Mouse (Mus musculus) MEL (cell line): ENCODE measurements around the gene Morf4l1. TPM values are rescaled to one million over a fixed set of nuclear protein-coding genes. Genes with fewer than 3 reads are reported as not detected.

Experiments used
- DNase-seq: peaks from one replicate; pipeline ENCODE4 v3.0.0; 2011; ENCODE audit warnings: low read depth, low spot score
- H3K27ac ChIP-seq: 2 replicates; pipeline ENCODE4 v1.5.1; 2012; ENCODE audit warnings: low read depth, mild to moderate bottlenecking, control low read depth, low read length, moderate library complexity; ENCODE audit not compliant: control insufficient read depth
- H3K27me3 ChIP-seq, 2 experiments: fragments of 150-350 bp in 1 of 2; sonication (generic) in 1 of 2; 2 replicates each; pipeline ENCODE4 v1.6.1; 2012; ENCODE audit warnings: low read length in 2 of 2, mild to moderate bottlenecking in 2 of 2, improper control_type of control experiment in 1 of 2, moderate library complexity in 1 of 2; ENCODE audit not compliant: insufficient read depth in 2 of 2, control insufficient read depth in 1 of 2
- H3K36me3 ChIP-seq, 2 experiments: 2 replicates each; pipeline ENCODE4 v1.6.1; 2012 to 2014; ENCODE audit warnings: low read length in 2 of 2, improper control_type of control experiment in 1 of 2, inconsistent platforms in 1 of 2, mild to moderate bottlenecking in 1 of 2; ENCODE audit not compliant: insufficient read depth in 2 of 2, control insufficient read depth in 1 of 2
- H3K4me1 ChIP-seq, 2 experiments: fragments of 150-350 bp in 1 of 2; sonication (generic) in 1 of 2; 2 replicates each; pipeline ENCODE4 v1.6.1; 2012; ENCODE audit warnings: low read length in 2 of 2, improper control_type of control experiment in 1 of 2, mild to moderate bottlenecking in 1 of 2; ENCODE audit not compliant: insufficient read depth in 2 of 2, control insufficient read depth in 1 of 2
- H3K4me3 ChIP-seq, 2 experiments: fragments of 150-350 bp in 1 of 2; sonication (generic) in 1 of 2; 2 replicates each; pipeline ENCODE4 v1.5.1; 2012; ENCODE audit warnings: low read depth in 2 of 2, low read length in 2 of 2, mild to moderate bottlenecking in 2 of 2, moderate library complexity in 2 of 2, control low read depth in 1 of 2, improper control_type of control experiment in 1 of 2; ENCODE audit not compliant: control insufficient read depth in 1 of 2, insufficient read depth in 1 of 2
- H3K79me2 ChIP-seq: 2 replicates; pipeline ENCODE4 v1.6.1; 2012; ENCODE audit warnings: mild to moderate bottlenecking, low read length, moderate library complexity; ENCODE audit not compliant: control insufficient read depth, poor library complexity, insufficient read depth
- H3K9ac ChIP-seq: 2 replicates; pipeline ENCODE4 v1.6.1; 2012; ENCODE audit warnings: low read depth, mild to moderate bottlenecking, control low read depth, low read length, moderate library complexity; ENCODE audit not compliant: control insufficient read depth, poor library complexity, severe bottlenecking
- H3K9me3 ChIP-seq: fragments of 150-350 bp; sonication (generic); replicated peaks from 2 replicates; pipeline ENCODE4 v1.6.1; 2012; ENCODE audit warnings: mild to moderate bottlenecking, low read length, improper control_type of control experiment, moderate library complexity; ENCODE audit not compliant: insufficient read depth
- CHD1 ChIP-seq: IDR thresholded peaks from 2 replicates; pipeline ENCODE4 v1.6.1; 2012; ENCODE audit warnings: low read depth, mild to moderate bottlenecking, inconsistent platforms, low read length, improper control_type of control experiment
- CHD2 ChIP-seq: IDR thresholded peaks from 2 replicates; pipeline ENCODE4 v1.6.1; 2011; ENCODE audit warnings: low read length, improper control_type of control experiment
- CTCF ChIP-seq, 3 experiments: IDR thresholded peaks in 2 of 3; conservative IDR thresholded peaks in 1 of 3; 2 replicates each; pipeline ENCODE4 v1.5.1; 2011 to 2012; ENCODE audit warnings: low read length in 3 of 3, low read depth in 2 of 3, mild to moderate bottlenecking in 2 of 3, improper control_type of control experiment in 1 of 3, inconsistent platforms in 1 of 3, mixed read lengths in 1 of 3, moderate library complexity in 1 of 3; ENCODE audit not compliant: control insufficient read depth in 1 of 3, insufficient read depth in 1 of 3, poor library complexity in 1 of 3, severe bottlenecking in 1 of 3
- ELF1 ChIP-seq: IDR thresholded peaks from 2 replicates; pipeline ENCODE4 v1.6.1; 2014; ENCODE audit warnings: low read depth, mild to moderate bottlenecking, inconsistent platforms, low read length, improper control_type of control experiment, moderate library complexity
- EP300 ChIP-seq, 2 experiments: IDR thresholded peaks; 2 replicates each; pipeline ENCODE4 v1.6.1; 2011; ENCODE audit warnings: improper control_type of control experiment in 2 of 2, low read length in 2 of 2, low read depth in 1 of 2, mild to moderate bottlenecking in 1 of 2
- ETS1 ChIP-seq: IDR thresholded peaks from 2 replicates; pipeline ENCODE4 v1.6.1; 2012; ENCODE audit warnings: low read depth, mild to moderate bottlenecking, inconsistent platforms, low read length, improper control_type of control experiment, moderate library complexity
- GABPA ChIP-seq: IDR thresholded peaks from 2 replicates; pipeline ENCODE4 v1.6.1; 2012; ENCODE audit warnings: low read depth, mild to moderate bottlenecking, inconsistent platforms, low read length, improper control_type of control experiment, moderate library complexity
- HCFC1 ChIP-seq: IDR thresholded peaks from 2 replicates; pipeline ENCODE4 v1.6.1; 2012; ENCODE audit warnings: low read depth, mild to moderate bottlenecking, inconsistent platforms, low read length, improper control_type of control experiment, moderate library complexity
- KAT2A ChIP-seq: conservative IDR thresholded peaks from 2 replicates; pipeline ENCODE4 v1.6.1; 2012; ENCODE audit warnings: low read depth, low read length, improper control_type of control experiment, inconsistent platforms
- MAFK ChIP-seq: IDR thresholded peaks from 2 replicates; pipeline ENCODE4 v1.6.1; 2011; ENCODE audit warnings: low read depth, mild to moderate bottlenecking, low read length, improper control_type of control experiment, borderline replicate concordance
- MAZ ChIP-seq: IDR thresholded peaks from 2 replicates; pipeline ENCODE4 v1.6.1; 2012; ENCODE audit warnings: low read depth, mild to moderate bottlenecking, inconsistent platforms, low read length, improper control_type of control experiment
- MXI1 ChIP-seq: IDR thresholded peaks from 2 replicates; pipeline ENCODE4 v1.6.1; 2011; ENCODE audit warnings: mild to moderate bottlenecking, low read depth, low read length, improper control_type of control experiment
- MYB ChIP-seq: IDR thresholded peaks from 2 replicates; pipeline ENCODE4 v1.6.1; 2011; ENCODE audit warnings: mild to moderate bottlenecking, low read depth, low read length, improper control_type of control experiment
- MYC ChIP-seq: IDR thresholded peaks from 2 replicates; pipeline ENCODE4 v1.6.1; 2011; ENCODE audit warnings: low read depth, mild to moderate bottlenecking, low read length, improper control_type of control experiment, moderate library complexity
- NELFE ChIP-seq: IDR thresholded peaks from 2 replicates; pipeline ENCODE4 v1.6.1; 2011; ENCODE audit warnings: low read depth, low read length, improper control_type of control experiment
- POLR2A ChIP-seq, 2 experiments: IDR thresholded peaks; 2 replicates each; pipeline ENCODE4 v1.6.1; 2011 to 2012; ENCODE audit warnings: low read length in 2 of 2, mild to moderate bottlenecking in 2 of 2, control low read depth in 1 of 2, improper control_type of control experiment in 1 of 2, low read depth in 1 of 2, moderate library complexity in 1 of 2; ENCODE audit not compliant: control insufficient read depth in 1 of 2, insufficient read depth in 1 of 2, poor library complexity in 1 of 2
- POLR2AphosphoS2 ChIP-seq: IDR thresholded peaks from 2 replicates; pipeline ENCODE4 v1.6.1; 2011; ENCODE audit warnings: low read length, improper control_type of control experiment
- POLR2AphosphoS5 ChIP-seq: IDR thresholded peaks from 2 replicates; pipeline ENCODE4 v1.6.1; 2012; ENCODE audit warnings: low read depth, borderline replicate concordance, mild to moderate bottlenecking, inconsistent platforms, low read length, moderate library complexity, mixed read lengths
- SMC3 ChIP-seq: IDR thresholded peaks from 2 replicates; pipeline ENCODE4 v1.6.1; 2011; ENCODE audit warnings: low read depth, low read length, improper control_type of control experiment
- TAL1 ChIP-seq: IDR thresholded peaks from 2 replicates; pipeline ENCODE4 v1.6.1; 2012; ENCODE audit warnings: mild to moderate bottlenecking, inconsistent platforms, low read length, moderate library complexity, mixed read lengths
- TBP ChIP-seq: IDR thresholded peaks from 2 replicates; pipeline ENCODE4 v1.8.0; 2011; ENCODE audit warnings: low read depth, low read length, improper control_type of control experiment
- TCF12 ChIP-seq: IDR thresholded peaks from 2 replicates; pipeline ENCODE4 v1.6.1; 2014; ENCODE audit warnings: low read depth, mild to moderate bottlenecking, inconsistent platforms, low read length, improper control_type of control experiment, moderate library complexity
- UBTF ChIP-seq: IDR thresholded peaks from 2 replicates; pipeline ENCODE4 v1.6.1; 2012; ENCODE audit warnings: low read depth, mild to moderate bottlenecking, inconsistent platforms, low read length, improper control_type of control experiment, moderate library complexity, borderline replicate concordance; ENCODE audit not compliant: insufficient read depth
- USF2 ChIP-seq, 2 experiments: IDR thresholded peaks; 2 replicates each; pipeline ENCODE4 v1.6.1; 2011 to 2012; ENCODE audit warnings: improper control_type of control experiment in 2 of 2, low read length in 2 of 2, borderline replicate concordance in 1 of 2, inconsistent platforms in 1 of 2, low read depth in 1 of 2, mild to moderate bottlenecking in 1 of 2; ENCODE audit not compliant: insufficient read depth in 1 of 2
- ZC3H11A ChIP-seq: IDR thresholded peaks from 2 replicates; pipeline ENCODE4 v1.6.1; 2012; ENCODE audit warnings: low read depth, mild to moderate bottlenecking, inconsistent platforms, low read length, improper control_type of control experiment
- ZKSCAN1 ChIP-seq: IDR thresholded peaks from 2 replicates; pipeline ENCODE4 v1.6.1; 2012; ENCODE audit warnings: low read depth, mild to moderate bottlenecking, inconsistent platforms, low read length, improper control_type of control experiment, moderate library complexity
- ZMIZ1 ChIP-seq: IDR thresholded peaks from 2 replicates; pipeline ENCODE4 v1.6.1; 2012; ENCODE audit warnings: low read depth, mild to moderate bottlenecking, inconsistent platforms, low read length, improper control_type of control experiment, moderate library complexity
- polyA plus RNA-seq, 2 experiments: library from polyadenylated mRNA; stranded (reverse) in 1 of 2; unstranded in 1 of 2; fragments of >175 nt in 1 of 2; fragments of >200 nt in 1 of 2; gene quantifications; 2 replicates each; pipeline versions ENCODE4 v1.2.1 to v1.2.4; 2012; ENCODE audit warnings: low replicate concordance in 2 of 2, low read depth in 1 of 2; ENCODE audit not compliant: insufficient read length in 2 of 2, insufficient read depth in 1 of 2, missing spikeins in 1 of 2
- total RNA-seq: library from RNA; depleted of rRNA; stranded (reverse); fragments of 300-350 nt; gene quantifications from 2 replicates; pipeline ENCODE4 v1.2.3, GENCODE M21; 2012

Morf4l1 gene
- total and polyA plus RNA-seq, 3 experiments, result 107 to 292 (median 190) TPM

DNA sequence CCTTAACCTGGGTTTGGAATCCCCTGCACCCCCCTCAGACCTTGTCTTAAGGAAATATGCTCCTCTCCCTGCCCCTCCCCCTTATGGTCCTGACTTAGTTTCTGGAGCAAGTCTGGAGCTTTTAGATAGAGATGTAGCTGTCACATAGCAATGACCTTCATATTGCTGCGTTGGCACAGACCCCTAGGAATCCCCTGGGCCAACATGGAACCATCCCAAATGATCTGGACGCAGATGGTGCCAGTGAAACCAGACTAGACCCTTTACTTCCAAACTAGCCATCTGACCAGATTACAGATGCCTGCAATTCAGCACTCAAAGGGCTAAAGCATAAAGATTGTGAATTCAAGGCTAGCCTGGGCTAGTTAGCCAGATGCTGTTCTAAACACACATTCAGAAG lies 57.9 kb downstream of the Morf4l1 start:
- Histone ChIP-seq H3K4me3 (no peak overlapping the region), H3K9me3 (no peaks in the 10 kb centered on the region), H3K79me2 (no peaks in the 10 kb centered on the region), H3K9ac (no peak overlapping the region), H3K27ac (no peak overlapping the region), H3K27me3 (no peaks in the 10 kb centered on the region), H3K4me1 (peaks cover 0 to 2% of the 10 kb centered on the region in 2 experiments; a peak in 1 of 4 replicates), H3K36me3 (no peaks in the 10 kb centered on the region)
- no peak for TF ChIP-seq TCF12
- TF ChIP-seq ETS1, result no peak
- no peak for TF ChIP-seq ZC3H11A
- no peak for TF ChIP-seq ZKSCAN1
- no peak for TF ChIP-seq UBTF
- no peak for TF ChIP-seq SMC3
- TF ChIP-seq KAT2A, result no peak
- no peak for TF ChIP-seq POLR2AphosphoS5
- no peak for TF ChIP-seq HCFC1
- TF ChIP-seq MAZ, result no peak
- no peak for TF ChIP-seq EP300 (IDR thresholded peaks at IDR 0.05; ENCODE audit: low read depth in 1 of 2, low read length in 2 of 2)
- no peak for TF ChIP-seq ELF1
- TF ChIP-seq MAFK, result no peak
- no peak for TF ChIP-seq POLR2AphosphoS2
- no peak for TF ChIP-seq MYB
- no peak for TF ChIP-seq TBP
- TF ChIP-seq MYC, result no peak
- no peak for TF ChIP-seq NELFE
- no peak for TF ChIP-seq CHD1
- DNase-seq, result no peak

DNA sequence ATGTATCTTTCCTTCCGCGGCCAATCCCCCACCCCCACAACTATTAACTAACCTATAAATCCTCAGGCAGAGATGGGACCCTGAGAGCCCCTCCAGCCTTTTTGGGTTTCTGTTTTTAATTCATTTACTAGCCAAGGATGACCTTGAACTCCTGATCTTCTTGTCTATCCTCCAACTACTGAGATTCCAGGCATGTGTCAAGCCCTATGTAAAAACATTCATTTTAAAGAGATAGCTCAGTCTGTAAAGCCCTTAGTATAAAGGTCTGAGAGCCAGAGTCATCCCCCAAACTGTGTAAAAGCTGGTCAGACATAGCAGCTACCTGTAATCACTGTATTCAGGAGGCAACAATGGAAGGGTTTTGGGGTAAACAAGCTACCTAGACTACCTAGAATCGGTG lies 58.7 kb downstream of the Morf4l1 start:
- peaks cover 0 to 2% of the 10 kb centered on the region in 2 experiments; a peak in 1 of 4 replicates for H3K4me1 ChIP-seq
- H3K79me2 ChIP-seq, result no peaks in the 10 kb centered on the region
- no peak for TF ChIP-seq CHD2
- no peak for TF ChIP-seq USF2 (IDR thresholded peaks at IDR 0.05; ENCODE audit: borderline replicate concordance in 1 of 2, insufficient read depth in 1 of 2, low read depth in 1 of 2, low read length in 2 of 2)
- no peak for TF ChIP-seq GABPA
- no peak for TF ChIP-seq TBP
- no peak for TF ChIP-seq MXI1
- TF ChIP-seq ZMIZ1, result no peak
- no peak for TF ChIP-seq HCFC1
- no peak for TF ChIP-seq MAZ
- no peak for TF ChIP-seq ETS1
- TF ChIP-seq SMC3, result no peak
- TF ChIP-seq CTCF (IDR thresholded peaks at IDR 0.05 in 2 of 3, conservative IDR thresholded peaks at IDR 0.05 in 1 of 3; ENCODE audit: control insufficient read depth in 1 of 3, insufficient read depth in 1 of 3, low read depth in 2 of 3, low read length in 3 of 3, poor library complexity in 1 of 3, severe bottlenecking in 1 of 3), result no peak
- no peak for TF ChIP-seq POLR2A (IDR thresholded peaks at IDR 0.05; ENCODE audit: control insufficient read depth in 1 of 2, insufficient read depth in 1 of 2, low read depth in 1 of 2, low read length in 2 of 2, poor library complexity in 1 of 2)
- no peak for TF ChIP-seq TAL1
- TF ChIP-seq, all 39 proteins: peak for 0
- Histone ChIP-seq H3K27me3 (no peaks in the 10 kb centered on the region), H3K9ac (no peak overlapping the region), H3K27ac (no peak overlapping the region), H3K36me3 (no peaks in the 10 kb centered on the region), H3K4me3 (no peak overlapping the region), H3K9me3 (no peaks in the 10 kb centered on the region)
- no peak for DNase-seq
